Mouse (Mus musculus): ENCODE data around the gene Rpp25. TPM values are rescaled to one million over a fixed set of nuclear protein-coding genes. Genes with fewer than 3 reads are reported as not detected.

The Rpp25 gene
- total RNA-seq, 2 experiments from 2014 or later = not detected

- no peak for DNase-seq (ENCODE audit: low spot score)
Observed at GRCm38 (mm10) chr9:57554753-57555152, 50.9 kb downstream of the Rpp25 start.

Other genes with a start within 250 kb of the Rpp25 start
- gene 1700017B05Rik, start 241.4 kb upstream of the Rpp25 start, total RNA-seq (2021) = 1 to 10 TPM; 2.9 to 4.0 TPM
- 1 to 10 TPM; 6.5 to 7.9 TPM for gene Ppcdc, start 63.9 kb upstream of the Rpp25 start, total RNA-seq (2021)
- gene Scamp5, start 36.0 kb upstream of the Rpp25 start, total RNA-seq (2021) = 1 to 10 TPM in 1 of 2 experiments, under 1 TPM in 1; 0.98 to 1.2 TPM
- 1,000 to 10,000 TPM; 1,174 to 1,300 TPM for gene Cox5a, start 17.2 kb downstream of the Rpp25 start, total RNA-seq (2021)
- gene Fam219b, start 33.5 kb downstream of the Rpp25 start, total RNA-seq (2021) = 1 to 10 TPM; 5.6 to 6.3 TPM
- gene Mpi, start 48.7 kb downstream of the Rpp25 start, total RNA-seq (2021) = 10 to 100 TPM; 75.0 to 76.2 TPM
- gene Scamp2, start 56.9 kb downstream of the Rpp25 start, total RNA-seq (2021) = 10 to 100 TPM; 41.8 to 43.1 TPM
- 1 to 10 TPM; 3.3 to 3.8 TPM for gene Ulk3, start 85.4 kb downstream of the Rpp25 start, total RNA-seq (2021)
- not detected for gene Cplx3, start 102.3 kb downstream of the Rpp25 start, total RNA-seq (2021)
- gene Lman1l, start 116.7 kb downstream of the Rpp25 start, total RNA-seq (2021) = not detected
- 1 to 10 TPM; 6.4 to 9.8 TPM for gene Csk, start 149.6 kb downstream of the Rpp25 start, total RNA-seq (2021)
- not detected for gene Cyp1a2, start 179.7 kb downstream of the Rpp25 start, total RNA-seq (2021)
- under 1 TPM; 0.24 to 0.37 TPM for gene Cyp1a1, start 183.9 kb downstream of the Rpp25 start, total RNA-seq (2021)
- gene Edc3, start 204.5 kb downstream of the Rpp25 start, total RNA-seq (2021) = 1 to 10 TPM; 4.7 to 5.1 TPM

Measured in gastrocnemius, adult 18-20 months (tissue).